ENCODE assay signal across 24 mouse cellular contexts in the genomic region with DNA sequence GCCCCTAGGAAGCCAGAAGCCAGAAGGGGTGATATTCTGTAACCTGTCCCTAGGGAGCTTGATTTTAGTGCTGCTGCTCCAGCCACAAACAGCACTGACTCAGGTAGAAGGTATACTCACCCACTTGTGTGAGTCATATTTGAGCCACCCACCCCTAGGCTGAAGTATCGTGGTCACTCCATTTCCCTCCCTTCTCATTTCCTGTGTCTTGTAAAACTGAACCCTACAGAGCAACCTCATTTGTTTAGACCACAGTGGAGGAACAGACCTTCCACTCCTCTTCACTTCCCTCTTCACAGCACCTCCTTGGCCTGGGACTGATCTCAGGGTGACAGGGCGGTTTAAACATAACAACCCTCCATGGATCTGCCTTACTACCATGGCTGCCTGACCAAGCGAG. TPM values are rescaled to one million over a fixed set of nuclear protein-coding genes. Genes with fewer than 3 reads are reported as not detected.
DNase-seq lines count a peak whose midpoint lies in the region; ATAC-seq and TF ChIP-seq lines count a peak whose summit lies in the region.
"Had no signal": no experiment of that assay in that cellular context is flagged by ENCODE, and none has a peak within 500 bp of the region (broad histone marks: within the 10 kb centered on the region; RNA-seq: fewer than 3 reads in every experiment).

Sh2d1b1 (plus strand) TSS at position 305 of the 400 bp plus-strand sequence.

- TF ChIP-seq CTCF in bone marrow, adult 2 months (IDR thresholded peaks at IDR 0.05; ENCODE audit: control insufficient read depth, insufficient read depth, low read length) = no peak

- peaks cover 2% of the 10 kb centered on the region; the same call in 1 of the 2 replicates for H3K4me1 ChIP-seq in bone marrow, adult 2 months (ENCODE audit: control insufficient read depth, insufficient read depth, low read length)
- H3K4me1 ChIP-seq: embryonic facial prominence, embryonic 15.5 days; heart, embryonic 10.5 days; hindbrain, embryonic 13.5 days; kidney, embryonic 15.5 days; neural tube, embryonic 15.5 days had no signal

- DNase-seq in lung, postnatal 36 days = peak; percentile 29
- DNase-seq in lung, postnatal 10 days = no peak
- no peak for DNase-seq in yolk sac, embryonic 10.5 days (ENCODE audit: low spot score)
- no peak for DNase-seq in kidney, postnatal 4 days
- DNase-seq in kidney, postnatal 10 days = no peak
- DNase-seq: adrenal gland, postnatal 10 days; cerebellum, adult 11 months; gastrocnemius, postnatal 36 days; left cerebral cortex, postnatal 4 days; liver; midbrain, embryonic 14.5 days; right cerebral cortex, postnatal 25 days; thymus, postnatal 36 days had no signal

- WGBS in bone marrow, adult 2 months = 21% methylated on average over 3 of the region's 3 CpGs

- peak within 1 kb of the TSS; percentile 41; the same call in 1 of the 2 replicates for H3K27ac ChIP-seq in bone marrow, adult 2 months (ENCODE audit: control insufficient read depth, insufficient read depth, low read depth, low read length, poor library complexity)
- H3K27ac ChIP-seq: embryonic facial prominence, embryonic 15.5 days; heart, embryonic 10.5 days; hindbrain, embryonic 13.5 days; kidney, embryonic 15.5 days; neural tube, embryonic 15.5 days had no signal

- no peak within 1 kb of the TSS for H3K4me3 ChIP-seq in bone marrow, adult 2 months (replicated peaks; ENCODE audit: control insufficient read depth, low read depth, low read length)
- H3K4me3 ChIP-seq: embryonic facial prominence, embryonic 15.5 days; heart, embryonic 10.5 days; hindbrain, embryonic 13.5 days; kidney, embryonic 15.5 days; myocyte; neural tube, embryonic 15.5 days had no signal

- no peak for TF ChIP-seq POLR2A in bone marrow, adult 2 months (IDR thresholded peaks at IDR 0.05; ENCODE audit: borderline replicate concordance, control insufficient read depth, low read depth, low read length)

- peak; percentile 82 for ATAC-seq in megakaryocyte progenitor cell, adult 5-6 weeks (replicated peaks; ENCODE audit: poor library complexity)
- ATAC-seq: activated CD4-positive, CD25-positive, alpha-beta regulatory T cell, adult 4 months; forebrain, embryonic 16.5 days had no signal

RNA-seq across cellular contexts. Expression of gene Sh2d1b1, which starts in this region (rescaled TPM):
- polyA plus RNA-seq in bone marrow, adult 2 months (2011; ENCODE audit: insufficient read depth, insufficient read length, low replicate concordance, missing spikeins) = 2.5 and 2.8 TPM in 2 replicates
- total RNA-seq in megakaryocyte progenitor cell, adult 5-6 weeks (2015) = 6.5 TPM in 2 replicates
- 4.5 and 5.2 TPM in 2 replicates for total RNA-seq in megakaryocyte progenitor cell, adult 5-6 weeks (2017)
- total RNA-seq: gastrocnemius, postnatal 36 days; layer of hippocampus, adult 18-20 months had no signal
- polyA plus RNA-seq: forebrain, embryonic 16.5 days; hindbrain, embryonic 13.5 days; midbrain, embryonic 14.5 days; neural tube, embryonic 15.5 days had no signal
